Mouse (Mus musculus) cortical plate, adult 2 months (tissue): ENCODE data around the gene Slc7a11.

Source experiments
- CTCF ChIP-seq: fragments of 200-500 bp; IDR thresholded peaks from 2 replicates; pipeline ENCODE4 v1.5.1; 2011; ENCODE audit warnings: mild to moderate bottlenecking, control low read depth, low read length; ENCODE audit not compliant: insufficient read depth; ENCODE audit errors: extremely low read depth
- POLR2A ChIP-seq: fragments of 200-500 bp; IDR thresholded peaks from 2 replicates; pipeline ENCODE4 v1.6.1; 2011; ENCODE audit warnings: mild to moderate bottlenecking, low read length, control low read depth; ENCODE audit not compliant: insufficient read depth; ENCODE audit errors: extremely low read depth

DNA sequence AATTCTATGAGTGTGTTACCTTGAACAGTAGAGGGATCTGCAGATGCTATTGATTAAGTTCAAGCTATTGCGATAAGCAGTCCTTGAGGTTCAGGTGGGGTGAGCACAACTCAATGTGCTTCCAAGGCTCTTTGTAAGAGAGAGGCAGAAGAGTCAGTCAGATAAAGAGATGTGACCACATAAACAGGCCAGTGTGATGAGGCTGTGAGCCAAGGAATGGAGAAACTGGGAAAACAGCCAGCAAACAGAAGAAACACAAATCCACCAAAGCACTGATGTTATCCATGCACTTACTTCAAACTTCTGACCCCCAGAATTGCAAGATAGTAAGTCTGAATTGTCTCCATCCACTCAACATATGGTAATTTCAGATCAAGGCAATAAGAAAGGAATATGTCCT, 99.0 kb downstream of the Slc7a11 start:
- no peak for TF ChIP-seq CTCF
- TF ChIP-seq POLR2A = no peak
